Mouse (Mus musculus): Measurements from ENCODE around the gene Cblc. TPM values are rescaled to one million over a fixed set of nuclear protein-coding genes. Genes with fewer than 3 reads are reported as not detected.

The Cblc gene
- polyA plus RNA-seq (2017; shearing (Covaris generic)): not detected

DNA sequence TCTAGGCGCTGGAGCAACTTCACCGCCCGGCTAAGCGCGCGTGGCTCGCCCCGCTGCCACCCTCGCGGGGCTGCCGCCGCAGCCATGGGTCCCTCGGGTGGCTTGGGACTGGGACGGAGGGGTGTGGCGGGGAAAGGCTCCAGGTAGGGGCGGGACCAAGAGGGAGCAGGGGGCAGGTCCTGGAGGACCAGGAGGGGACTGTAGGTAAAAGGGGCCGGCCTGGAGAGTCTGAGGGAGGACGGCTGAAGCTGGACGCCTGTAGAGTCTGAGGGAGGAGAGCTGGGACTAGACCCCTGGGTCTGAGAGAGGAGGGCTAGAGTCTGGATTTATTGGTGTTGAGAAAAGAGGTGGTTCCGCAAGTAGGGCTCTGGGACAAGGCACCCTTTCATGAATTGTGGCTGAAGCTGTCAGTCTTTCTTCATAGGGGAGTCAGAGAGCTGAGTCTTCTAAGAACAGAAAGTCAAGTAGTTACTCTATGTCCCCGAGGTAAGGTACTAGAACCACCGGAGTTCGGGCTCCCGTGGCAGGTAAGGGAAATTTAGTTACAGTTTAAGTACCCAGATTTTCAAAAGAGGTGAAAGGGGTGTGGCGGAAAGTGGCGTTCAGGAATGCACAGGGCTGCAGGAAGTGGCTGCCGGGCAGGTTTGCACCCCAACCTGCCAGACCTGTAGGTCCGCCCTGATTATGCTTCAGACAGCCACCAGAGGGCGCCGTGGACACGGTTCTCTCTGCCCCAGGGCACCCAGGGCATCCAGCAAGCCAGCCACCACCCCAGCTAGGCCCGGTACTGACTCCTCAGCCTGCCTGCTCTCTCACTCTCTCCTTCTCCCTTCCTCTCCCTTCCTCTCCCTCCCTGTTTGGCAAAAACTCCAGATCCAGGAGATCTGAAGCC lies at the start of gene Cblc:
Cblc (minus strand) TSS at position 113 of the 892 bp plus-strand sequence.

DNA sequence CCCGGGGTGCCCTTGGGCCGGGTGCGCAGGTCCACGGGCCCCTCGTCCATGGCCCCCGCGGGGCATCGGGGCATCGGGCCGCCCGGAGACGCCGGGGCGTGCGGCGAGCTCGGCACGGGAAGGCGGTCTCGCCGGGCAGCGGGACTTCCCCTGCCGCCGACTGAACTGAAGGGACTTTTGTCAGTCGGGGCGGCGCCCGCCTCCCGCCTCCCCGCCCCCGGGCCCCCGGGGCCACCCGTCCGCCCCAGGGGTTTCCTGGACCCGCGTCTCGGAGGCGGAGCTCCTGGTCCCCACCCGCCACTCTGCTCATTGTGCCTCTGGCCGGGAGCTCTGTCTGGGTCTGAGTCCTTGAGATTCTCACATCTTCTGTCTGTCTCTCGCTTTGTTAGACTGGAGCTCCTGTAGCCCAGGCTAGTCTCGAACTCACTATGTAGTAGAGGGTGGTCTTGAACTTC lies 26.0 kb upstream of the Cblc start, which contains the start of gene Bcl3:
Bcl3 (minus strand) TSS at position 167 of the 455 bp plus-strand sequence.

DNA sequence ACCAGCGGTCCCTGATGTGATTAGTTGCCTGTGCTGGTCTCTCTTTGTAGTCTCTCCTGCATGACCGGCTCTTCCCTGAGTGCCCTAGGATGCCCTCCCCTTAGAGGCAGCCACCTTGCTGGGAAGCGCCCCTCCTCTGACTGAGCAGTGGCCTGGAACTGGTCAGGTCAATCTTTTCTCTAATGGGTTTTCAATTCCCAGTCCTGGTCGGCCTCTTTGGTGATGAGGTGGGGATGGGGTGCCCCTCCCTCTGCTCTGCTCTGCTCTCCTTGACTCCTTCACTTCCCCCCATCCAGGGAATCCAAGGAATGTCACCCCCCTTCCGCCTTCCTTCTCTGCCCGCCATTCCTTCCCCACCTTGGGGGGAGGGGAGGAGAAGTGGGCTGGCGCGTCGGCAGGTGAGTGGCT lies 25.6 kb downstream of the Cblc start, which contains the start of gene Bcam:
Bcam (minus strand) TSS at position 33 of the 408 bp plus-strand sequence.

DNA sequence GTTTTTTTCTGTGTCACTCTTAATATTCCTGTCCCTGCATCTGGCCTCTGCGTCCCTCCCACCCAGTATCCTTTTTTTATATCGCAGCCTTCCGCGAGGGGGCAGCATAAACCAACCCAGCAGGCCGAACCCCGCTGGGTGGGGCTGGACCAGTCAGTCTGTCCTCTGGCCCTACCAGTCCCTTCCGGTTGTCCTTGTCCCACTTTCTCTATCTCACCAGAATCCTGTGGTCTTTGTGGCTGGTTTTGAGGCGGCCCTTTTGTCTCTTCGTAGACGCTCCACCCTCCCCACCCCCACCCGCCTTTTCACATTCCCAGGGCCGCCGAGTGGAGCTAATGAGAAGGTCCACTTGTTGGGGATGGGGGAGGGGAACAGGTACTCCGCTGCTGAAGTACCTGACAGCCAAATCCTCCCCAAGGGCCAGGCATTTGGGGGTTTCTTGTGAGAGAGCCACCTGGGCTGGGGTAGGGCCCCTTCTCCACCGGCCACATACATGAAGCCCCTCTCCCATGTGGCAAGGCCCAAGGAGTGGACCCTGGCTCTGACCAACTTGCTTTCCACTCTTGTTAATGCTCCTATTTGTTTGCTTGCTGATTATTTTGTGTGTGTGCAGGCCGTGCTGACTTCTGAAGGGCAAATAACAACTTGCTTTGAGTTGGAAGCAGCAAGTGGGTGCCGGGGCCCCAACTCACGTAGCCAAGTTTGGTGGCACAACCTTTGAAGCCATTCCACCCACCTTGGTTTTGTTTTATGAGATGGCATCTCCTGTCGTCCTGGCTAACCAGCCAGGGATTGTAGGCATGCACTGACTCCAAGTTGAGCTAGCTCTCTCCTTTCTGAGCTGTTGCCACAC lies 46.2 kb downstream of the Cblc start, which contains the start of gene Nectin2:
Nectin2 (minus strand) TSS at position 267 of the 853 bp plus-strand sequence.

Other genes with a start within 250 kb of the Cblc start
- 26.1 TPM for gene Ppp1r37, start 233.7 kb downstream of the Cblc start, polyA plus RNA-seq (2017; shearing (Covaris generic))
- not detected for gene Zfp296, start 219.5 kb downstream of the Cblc start, polyA plus RNA-seq (2017; shearing (Covaris generic))
- gene Gemin7, start 219.2 kb downstream of the Cblc start, polyA plus RNA-seq (2017; shearing (Covaris generic)): 80.0 TPM
- 71.6 TPM for gene Clasrp, start 192.3 kb downstream of the Cblc start, polyA plus RNA-seq (2017; shearing (Covaris generic))
- gene Relb, start 167.4 kb downstream of the Cblc start, polyA plus RNA-seq (2017; shearing (Covaris generic)): 102 TPM
- gene Clptm1, start 131.8 kb downstream of the Cblc start, polyA plus RNA-seq (2017; shearing (Covaris generic)): 129 TPM
- not detected for gene Apoc2, start 118.9 kb downstream of the Cblc start, polyA plus RNA-seq (2017; shearing (Covaris generic))
- not detected for gene Gm44805, start 115.4 kb downstream of the Cblc start, polyA plus RNA-seq (2017; shearing (Covaris generic))
- gene Apoc4, start 115.3 kb downstream of the Cblc start, polyA plus RNA-seq (2017; shearing (Covaris generic)): not detected
- gene Apoc1, start 104.1 kb downstream of the Cblc start, polyA plus RNA-seq (2017; shearing (Covaris generic)): not detected
- 6.1 TPM for gene Apoe, start 97.6 kb downstream of the Cblc start, polyA plus RNA-seq (2017; shearing (Covaris generic))
- gene Tomm40, start 81.4 kb downstream of the Cblc start, polyA plus RNA-seq (2017; shearing (Covaris generic)): 78.5 TPM
- gene Nectin2, start 46.3 kb downstream of the Cblc start, polyA plus RNA-seq (2017; shearing (Covaris generic)): not detected
- 0.42 TPM for gene Bcam, start 25.8 kb downstream of the Cblc start, polyA plus RNA-seq (2017; shearing (Covaris generic))
- gene Bcl3, start 26.0 kb upstream of the Cblc start, polyA plus RNA-seq (2017; shearing (Covaris generic)): 67.2 TPM
- not detected for gene Gm19345, start 55.2 kb upstream of the Cblc start, polyA plus RNA-seq (2017; shearing (Covaris generic))
- 0.31 TPM for gene Ceacam16, start 64.5 kb upstream of the Cblc start, polyA plus RNA-seq (2017; shearing (Covaris generic))
- not detected for gene Ceacam19, start 91.2 kb upstream of the Cblc start, polyA plus RNA-seq (2017; shearing (Covaris generic))
- gene Pvr, start 124.4 kb upstream of the Cblc start, polyA plus RNA-seq (2017; shearing (Covaris generic)): 77.9 TPM
- gene Igsf23, start 153.9 kb upstream of the Cblc start, polyA plus RNA-seq (2017; shearing (Covaris generic)): 29.4 TPM
- not detected for gene Ceacam20, start 168.6 kb upstream of the Cblc start, polyA plus RNA-seq (2017; shearing (Covaris generic))
- not detected for gene Nlrp9b, start 194.7 kb upstream of the Cblc start, polyA plus RNA-seq (2017; shearing (Covaris generic))

All from naive thymus-derived CD4-positive, alpha-beta T cell, adult 5 months (primary cell).